Mouse (Mus musculus): ENCODE measurements around the gene Car10. TPM values are rescaled to one million over a fixed set of nuclear protein-coding genes. Genes with fewer than 3 reads are reported as not detected.
A peak's percentile ranks its signal among the peaks of the same experiment; 100 is the strongest.

The Car10 gene
- polyA plus RNA-seq, 1 experiment from 2014 or later: 10.6 TPM

DNA sequence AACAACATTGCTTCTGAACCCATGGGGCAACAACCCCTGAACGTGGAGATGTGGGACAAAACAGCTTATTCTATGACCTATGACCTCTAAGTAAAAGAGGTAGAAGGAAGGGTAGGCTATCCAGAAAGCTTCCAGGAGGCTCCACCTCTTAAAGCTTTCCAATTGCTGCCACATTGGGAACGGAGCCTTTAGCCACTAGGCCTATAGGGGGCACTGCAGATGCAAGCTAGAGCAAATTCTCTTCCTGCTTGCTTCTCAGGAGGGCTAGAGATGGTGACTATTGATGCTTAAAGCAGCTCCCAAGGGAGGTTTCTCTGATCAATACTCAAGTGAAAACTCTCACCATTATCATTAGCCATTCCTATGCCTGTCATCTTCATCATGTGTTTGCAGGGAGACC lies 416.6 kb downstream of the Car10 start:
- ATAC-seq (replicated peaks): no peak
- no peak overlapping the region for H3K4me3 ChIP-seq
- H3K9ac ChIP-seq (replicated peaks): no peak overlapping the region
- 27% methylated on average over 2 of the region's 2 CpGs for WGBS
- no peak overlapping the region for H3K4me2 ChIP-seq (replicated peaks)
- no peaks in the 10 kb centered on the region for H3K27me3 ChIP-seq
- no peaks in the 10 kb centered on the region for H3K9me3 ChIP-seq
- H3K36me3 ChIP-seq: no peaks in the 10 kb centered on the region
- H3K4me1 ChIP-seq: no peaks in the 10 kb centered on the region
- H3K27ac ChIP-seq (replicated peaks): no peak overlapping the region

DNA sequence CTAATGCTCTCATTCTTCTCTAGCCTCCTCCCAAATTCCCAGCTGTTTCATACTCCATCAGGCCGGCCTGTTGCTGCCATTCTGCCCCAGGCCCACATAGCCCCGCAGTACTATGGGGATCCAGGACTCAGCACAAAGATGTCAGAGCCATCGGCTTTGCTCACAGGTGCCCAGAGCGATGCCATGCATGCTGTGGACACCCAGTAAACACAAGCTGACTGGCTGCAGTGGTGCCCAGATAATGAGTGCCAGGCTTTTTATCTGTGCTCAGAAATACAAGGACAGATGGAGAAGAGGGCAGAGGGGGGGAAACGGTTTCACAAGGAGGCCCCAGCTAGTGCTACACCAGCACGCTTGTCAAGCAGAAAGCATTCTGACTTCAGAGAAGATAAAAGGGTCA lies 417.7 kb downstream of the Car10 start:
- H3K36me3 ChIP-seq: no peaks in the 10 kb centered on the region
- H3K27ac ChIP-seq (replicated peaks): no peak overlapping the region
- no peaks in the 10 kb centered on the region for H3K27me3 ChIP-seq
- no peak overlapping the region for H3K4me2 ChIP-seq (replicated peaks)
- 74% methylated on average over 6 of the region's 6 CpGs for WGBS
- H3K9me3 ChIP-seq: no peaks in the 10 kb centered on the region
- H3K4me3 ChIP-seq: no peak overlapping the region
- no peak for ATAC-seq (replicated peaks)
- H3K4me1 ChIP-seq: no peaks in the 10 kb centered on the region
- H3K9ac ChIP-seq (replicated peaks): no peak overlapping the region

DNA sequence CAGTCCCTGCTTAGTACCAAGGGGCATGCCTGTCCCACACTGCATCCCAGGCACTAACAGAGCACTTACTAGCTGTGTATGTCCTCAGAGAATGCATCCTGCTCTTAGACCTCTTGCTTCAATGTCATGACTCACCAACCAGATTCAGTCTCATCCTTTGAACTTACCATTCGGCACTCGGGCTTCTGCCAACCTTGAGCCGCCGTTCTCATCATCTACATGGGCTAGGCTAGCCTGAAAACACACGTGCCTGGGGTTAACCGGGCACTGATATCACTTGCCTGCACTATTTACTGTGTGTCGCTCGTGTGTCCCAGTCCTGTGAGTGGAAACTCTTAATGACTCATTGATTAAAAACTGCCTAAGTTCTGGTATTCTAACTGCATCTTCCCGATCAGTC lies 418.4 kb downstream of the Car10 start:
- no peaks in the 10 kb centered on the region for H3K27me3 ChIP-seq

DNA sequence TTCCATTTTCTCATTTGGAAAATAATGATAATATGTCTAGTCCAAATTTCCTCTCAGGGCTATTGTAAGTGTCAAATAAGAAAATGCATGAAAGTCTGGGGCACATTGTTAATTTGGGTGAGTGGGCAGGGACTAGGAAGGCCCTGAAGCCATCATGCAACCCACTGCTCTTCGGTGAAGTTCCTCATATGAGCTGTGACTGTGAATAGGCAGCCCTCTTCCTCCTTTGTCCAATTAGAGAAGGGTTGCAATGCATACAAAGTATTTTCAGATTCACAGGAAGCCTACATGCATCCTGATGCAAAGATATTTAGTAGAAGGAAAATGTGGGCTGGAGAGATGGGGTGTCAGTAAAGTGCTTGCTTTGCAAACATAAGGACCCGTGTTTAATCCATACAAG lies 419.1 kb downstream of the Car10 start:
- Histone ChIP-seq H3K4me2 (replicated peaks) (no peak overlapping the region), H3K4me3 (no peak overlapping the region), H3K27ac (replicated peaks) (no peak overlapping the region), H3K36me3 (no peaks in the 10 kb centered on the region), H3K9me3 (no peaks in the 10 kb centered on the region), H3K4me1 (no peaks in the 10 kb centered on the region), H3K27me3 (no peaks in the 10 kb centered on the region), H3K9ac (replicated peaks) (no peak overlapping the region)
- no peak for ATAC-seq (replicated peaks)
- WGBS: 68% methylated on average over 2 of the region's 2 CpGs

More for the DNA sequence above, 418.4 kb downstream of the Car10 start:
- H3K4me1 ChIP-seq: no peaks in the 10 kb centered on the region
- no peaks in the 10 kb centered on the region for H3K36me3 ChIP-seq
- H3K27ac ChIP-seq (replicated peaks): no peak overlapping the region
- H3K9me3 ChIP-seq: no peaks in the 10 kb centered on the region
- no peak overlapping the region for H3K9ac ChIP-seq (replicated peaks)
- H3K4me3 ChIP-seq: no peak overlapping the region
- ATAC-seq (replicated peaks): no peak
- 86% methylated on average over 9 of the region's 9 CpGs for WGBS
- H3K4me2 ChIP-seq (replicated peaks): no peak overlapping the region

DNA sequence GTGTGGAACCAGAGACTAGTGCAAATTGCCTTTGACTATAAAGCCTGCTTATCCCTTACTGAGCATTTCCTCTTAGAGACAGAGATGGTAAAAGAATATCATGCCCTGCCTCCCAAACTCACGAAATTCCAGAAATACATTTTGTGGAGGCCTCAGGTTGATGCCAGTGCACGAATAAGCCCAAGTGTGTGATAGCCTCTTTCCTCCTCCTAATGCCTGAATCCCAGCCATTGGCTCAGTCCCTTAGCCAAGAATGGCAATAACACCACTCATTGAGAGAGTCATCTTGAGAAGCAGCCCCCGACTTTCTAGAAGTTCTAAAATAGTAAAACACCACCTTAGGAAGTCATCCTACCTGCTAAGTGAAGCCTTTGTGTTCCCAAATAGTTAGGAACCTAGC lies 424.7 kb downstream of the Car10 start:
- no peak overlapping the region for H3K9ac ChIP-seq (replicated peaks)
- H3K27me3 ChIP-seq: no peaks in the 10 kb centered on the region
- no peaks in the 10 kb centered on the region for H3K4me1 ChIP-seq
- ATAC-seq (replicated peaks): no peak
- no peaks in the 10 kb centered on the region for H3K9me3 ChIP-seq
- WGBS: 88% methylated on average over 3 of the region's 3 CpGs
- no peak overlapping the region for H3K27ac ChIP-seq (replicated peaks)
- no peak overlapping the region for H3K4me2 ChIP-seq (replicated peaks)
- no peaks in the 10 kb centered on the region for H3K36me3 ChIP-seq
- no peak overlapping the region for H3K4me3 ChIP-seq

DNA sequence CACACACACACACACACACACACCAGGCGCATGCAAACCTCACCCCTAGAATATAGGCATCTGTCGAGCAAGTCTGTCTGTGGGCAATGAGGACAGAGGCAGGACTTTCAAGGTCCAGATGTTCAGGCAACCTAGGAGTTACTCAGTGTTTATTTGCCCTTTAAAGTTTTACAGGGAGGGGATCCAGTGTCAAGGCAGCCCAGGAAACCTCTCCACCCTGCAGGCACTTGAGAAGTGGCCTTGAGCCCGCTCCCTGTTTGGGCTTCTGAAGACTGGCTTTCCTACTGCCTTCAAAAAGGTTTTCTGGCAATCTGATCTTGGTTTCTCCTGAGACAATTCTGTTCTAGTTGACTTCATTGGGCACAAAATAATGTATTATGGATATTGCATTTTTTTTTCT lies 428.1 kb downstream of the Car10 start:
- no peaks in the 10 kb centered on the region for H3K36me3 ChIP-seq
- no peaks in the 10 kb centered on the region for H3K4me1 ChIP-seq
- ATAC-seq (replicated peaks): no peak
- H3K27me3 ChIP-seq: no peaks in the 10 kb centered on the region
- no peak overlapping the region for H3K9ac ChIP-seq (replicated peaks)
- H3K4me2 ChIP-seq (replicated peaks): no peak overlapping the region
- no peaks in the 10 kb centered on the region for H3K9me3 ChIP-seq
- H3K27ac ChIP-seq (replicated peaks): no peak overlapping the region
- H3K4me3 ChIP-seq: no peak overlapping the region
- 91% methylated on average over 3 of the region's 3 CpGs for WGBS

DNA sequence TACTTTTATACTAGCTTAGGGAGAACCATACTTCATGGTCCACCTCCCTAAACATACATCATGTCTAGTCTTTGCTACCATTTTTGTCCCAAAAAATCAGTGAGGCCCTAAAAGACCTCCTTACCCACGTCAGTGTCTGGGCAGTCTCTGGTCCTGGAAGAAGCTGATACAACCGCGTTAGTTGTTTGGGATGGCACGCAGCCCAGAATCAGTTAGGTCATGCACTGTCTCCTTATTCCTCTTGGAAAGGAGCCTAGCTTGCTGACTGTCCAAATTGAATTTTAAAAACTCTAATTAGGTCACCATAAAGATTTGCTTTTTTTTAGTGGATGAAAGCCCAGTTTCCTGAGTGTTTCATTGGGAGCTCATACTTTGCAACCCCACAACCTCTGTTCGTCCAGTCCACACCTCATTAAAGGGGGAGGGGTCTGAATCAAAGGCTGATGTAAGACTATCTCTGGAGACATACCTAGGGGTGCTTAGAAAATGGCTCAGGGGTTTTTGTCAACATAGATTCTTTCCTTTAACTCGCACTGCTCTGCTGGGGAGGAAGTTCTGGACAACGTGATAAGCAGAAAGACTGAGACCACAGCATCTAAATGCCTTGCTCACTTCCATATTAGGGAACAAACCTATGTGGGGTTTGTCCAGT lies 433.3 kb downstream of the Car10 start:
- Histone ChIP-seq H3K36me3 (no peaks in the 10 kb centered on the region), H3K27me3 (no peaks in the 10 kb centered on the region), H3K9ac (replicated peaks) (no peak overlapping the region), H3K4me1 (no peaks in the 10 kb centered on the region), H3K4me2 (replicated peaks) (no peak overlapping the region), H3K4me3 (no peak overlapping the region), H3K27ac (replicated peaks) (no peak overlapping the region), H3K9me3 (no peaks in the 10 kb centered on the region)
- WGBS: 51% methylated on average over 7 of the region's 7 CpGs
- no peak for ATAC-seq (replicated peaks)

DNA sequence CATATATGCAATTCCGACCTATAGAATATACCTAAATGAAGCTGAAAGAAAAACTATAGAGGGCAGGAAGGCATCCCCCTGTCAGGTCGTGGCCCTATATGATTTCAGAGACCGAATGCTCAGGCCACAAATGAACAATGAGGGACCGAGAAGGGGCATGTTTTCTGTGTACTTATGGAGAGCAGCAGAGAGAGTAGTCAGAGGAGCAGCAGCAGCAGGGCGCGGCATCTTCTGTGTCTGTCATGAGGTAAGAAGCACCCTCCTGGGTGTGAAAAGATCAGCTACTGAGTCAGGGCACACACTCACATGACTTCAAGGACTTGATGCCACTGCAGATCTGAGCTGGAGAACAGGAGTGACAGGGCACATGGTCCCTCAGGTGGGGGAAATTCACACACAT lies 438.4 kb downstream of the Car10 start:
- Histone ChIP-seq H3K9ac (replicated peaks) (no peak overlapping the region), H3K4me2 (replicated peaks) (no peak overlapping the region), H3K4me3 (no peak overlapping the region), H3K9me3 (no peaks in the 10 kb centered on the region), H3K27ac (replicated peaks) (no peak overlapping the region), H3K36me3 (no peaks in the 10 kb centered on the region), H3K4me1 (no peaks in the 10 kb centered on the region), H3K27me3 (no peaks in the 10 kb centered on the region)
- WGBS: 83% methylated on average over 6 of the region's 6 CpGs
- ATAC-seq (replicated peaks): no peak

DNA sequence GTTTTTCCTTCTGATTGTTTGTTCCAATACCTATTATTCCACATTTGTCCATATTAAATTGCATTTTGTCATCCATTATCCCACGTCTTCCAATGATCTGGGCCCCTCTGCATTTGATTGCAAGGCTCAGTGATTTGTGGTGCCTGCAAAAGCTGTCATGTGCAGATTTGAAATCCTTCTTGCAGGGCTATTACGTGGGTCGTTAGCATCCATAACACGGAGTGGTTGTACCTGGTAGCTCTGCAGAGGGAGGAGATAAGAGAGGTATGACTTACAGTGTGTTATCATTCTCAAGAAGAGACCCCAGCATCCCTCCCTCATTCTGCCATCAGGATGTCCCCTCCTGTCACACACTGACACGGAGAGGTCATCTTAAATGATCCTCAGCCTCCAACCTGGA lies 451.1 kb downstream of the Car10 start:
- no peaks in the 10 kb centered on the region for H3K9me3 ChIP-seq
- H3K27me3 ChIP-seq: no peaks in the 10 kb centered on the region
- H3K4me2 ChIP-seq (replicated peaks): no peak overlapping the region
- H3K4me3 ChIP-seq: no peak overlapping the region
- H3K27ac ChIP-seq (replicated peaks): peak overlapping the region; percentile 13; the same call in 1 of the 2 replicates
- no peak for ATAC-seq (replicated peaks)
- 49% methylated on average over 5 of the region's 5 CpGs for WGBS
- no peaks in the 10 kb centered on the region for H3K36me3 ChIP-seq
- H3K9ac ChIP-seq (replicated peaks): no peak overlapping the region
- H3K4me1 ChIP-seq: no peaks in the 10 kb centered on the region

DNA sequence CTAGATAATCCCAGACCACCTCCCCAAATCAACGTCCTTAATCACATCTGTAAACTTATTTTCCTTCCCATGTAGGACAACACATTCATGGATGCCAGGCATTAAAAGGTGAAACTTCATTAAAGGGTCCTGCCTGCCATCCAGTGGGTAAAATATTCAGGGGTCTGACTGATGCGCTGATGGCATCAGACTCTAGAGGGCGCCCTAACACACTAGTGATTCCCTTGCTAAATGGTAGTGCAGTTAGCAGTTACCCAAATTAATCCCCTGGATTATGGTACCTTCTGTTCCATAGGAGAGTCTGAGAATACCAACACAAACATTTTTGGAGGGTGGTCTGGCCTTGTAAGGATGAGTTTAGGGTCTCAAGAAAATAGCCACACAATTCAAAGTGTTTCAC lies 453.1 kb downstream of the Car10 start:
- WGBS: 5% methylated on average over 3 of the region's 3 CpGs
- no peaks in the 10 kb centered on the region for H3K4me1 ChIP-seq
- H3K4me3 ChIP-seq: no peak overlapping the region
- no peaks in the 10 kb centered on the region for H3K27me3 ChIP-seq
- no peaks in the 10 kb centered on the region for H3K36me3 ChIP-seq
- H3K9me3 ChIP-seq: no peaks in the 10 kb centered on the region
- ATAC-seq (replicated peaks): no peak
- H3K4me2 ChIP-seq (replicated peaks): no peak overlapping the region
- no peak overlapping the region for H3K27ac ChIP-seq (replicated peaks)
- H3K9ac ChIP-seq (replicated peaks): no peak overlapping the region

DNA sequence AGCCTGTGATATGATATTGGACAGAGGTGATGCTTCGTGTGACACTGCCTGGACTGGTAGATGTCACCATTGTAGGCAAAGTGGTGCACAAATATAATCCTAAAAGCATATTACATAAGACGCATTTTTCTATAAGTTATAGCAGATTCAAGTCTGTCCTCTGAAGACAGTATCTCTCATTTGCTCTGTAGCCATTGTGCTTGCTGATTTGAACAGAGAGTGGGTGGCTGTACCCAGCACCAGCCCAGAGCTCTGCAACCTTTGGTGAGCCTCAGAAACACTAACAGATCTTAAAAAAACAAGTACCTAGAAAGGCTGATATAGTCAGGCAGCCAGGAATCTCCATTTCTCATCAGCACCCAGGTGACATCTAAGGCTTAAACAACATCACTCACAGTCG lies 461.3 kb downstream of the Car10 start:
- no peak overlapping the region for H3K27ac ChIP-seq (replicated peaks)
- H3K36me3 ChIP-seq: no peaks in the 10 kb centered on the region
- no peak overlapping the region for H3K4me2 ChIP-seq (replicated peaks)
- no peaks in the 10 kb centered on the region for H3K27me3 ChIP-seq
- H3K9me3 ChIP-seq: no peaks in the 10 kb centered on the region
- H3K4me3 ChIP-seq: no peak overlapping the region
- ATAC-seq (replicated peaks): no peak
- peaks cover 5% of the 10 kb centered on the region; the same call in 1 of the 2 replicates for H3K4me1 ChIP-seq
- no peak overlapping the region for H3K9ac ChIP-seq (replicated peaks)
- 88% methylated on average over 3 of the region's 3 CpGs for WGBS

DNA sequence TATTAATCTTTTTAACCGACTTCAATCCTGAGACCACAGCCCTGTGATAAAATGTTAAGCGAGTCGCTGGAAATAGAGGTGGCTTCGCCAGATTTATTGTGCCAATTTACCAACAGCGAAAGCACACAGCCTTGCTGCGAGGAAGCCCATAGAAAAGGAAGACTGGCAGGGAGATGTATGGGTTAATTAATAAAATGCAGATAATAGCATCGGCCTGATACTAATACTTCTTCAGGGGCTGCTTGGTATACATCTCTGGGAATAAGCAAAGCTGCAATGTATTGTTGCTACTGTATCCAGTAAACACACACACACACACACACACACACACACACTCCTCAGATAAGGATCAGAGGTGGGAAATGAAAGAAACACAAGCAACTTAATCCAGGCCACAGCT lies 462.7 kb downstream of the Car10 start:
- no peak overlapping the region for H3K27ac ChIP-seq (replicated peaks)
- H3K9me3 ChIP-seq: no peaks in the 10 kb centered on the region
- no peak overlapping the region for H3K4me2 ChIP-seq (replicated peaks)
- no peak overlapping the region for H3K9ac ChIP-seq (replicated peaks)
- 45% methylated on average over 7 of the region's 7 CpGs for WGBS
- ATAC-seq (replicated peaks): no peak
- no peaks in the 10 kb centered on the region for H3K27me3 ChIP-seq
- no peaks in the 10 kb centered on the region for H3K36me3 ChIP-seq
- H3K4me3 ChIP-seq: no peak overlapping the region
- peaks cover 5% of the 10 kb centered on the region; the same call in 1 of the 2 replicates for H3K4me1 ChIP-seq

DNA sequence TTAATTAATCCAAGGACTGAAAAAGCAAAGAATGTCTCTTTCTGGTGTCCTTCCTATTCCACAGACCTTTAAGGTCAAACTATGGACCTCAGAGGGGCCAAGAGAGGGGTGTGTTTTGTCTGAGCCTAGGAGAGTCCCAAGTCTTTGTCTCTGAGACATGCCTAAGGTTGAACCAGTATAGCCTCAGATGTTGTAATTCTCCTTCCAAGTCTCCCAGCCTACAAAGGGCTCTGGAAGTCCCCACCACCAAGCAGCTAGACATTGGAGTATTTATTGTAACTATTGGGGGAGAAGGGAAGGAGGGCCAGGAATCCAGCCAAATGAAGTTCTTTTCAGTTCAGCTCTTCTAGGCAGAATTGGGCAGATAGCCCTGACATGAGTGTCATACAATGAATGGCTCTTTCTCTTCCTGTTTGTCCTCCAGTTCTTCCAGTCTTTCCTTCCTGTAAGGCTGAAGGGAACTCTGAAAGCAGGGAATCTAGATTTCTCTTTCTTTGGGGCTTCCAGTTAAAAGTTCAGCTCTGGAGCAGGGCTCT lies 464.6 kb downstream of the Car10 start:
- Histone ChIP-seq H3K4me2 (replicated peaks) (no peak overlapping the region), H3K4me3 (no peak overlapping the region), H3K4me1 (peaks cover 5% of the 10 kb centered on the region; the same call in 1 of the 2 replicates), H3K27ac (replicated peaks) (no peak overlapping the region), H3K36me3 (no peaks in the 10 kb centered on the region), H3K27me3 (no peaks in the 10 kb centered on the region), H3K9ac (replicated peaks) (no peak overlapping the region), H3K9me3 (no peaks in the 10 kb centered on the region)
- ATAC-seq (replicated peaks): no peak

All from forebrain, embryonic 15.5 days (tissue).